Mouse (Mus musculus) small intestine, adult 2 months (tissue): ENCODE results near the gene Ppp4r1. TPM values are rescaled to one million over a fixed set of nuclear protein-coding genes. Genes with fewer than 3 reads are reported as not detected.

Experiments
- H3K27ac ChIP-seq: fragments of 200-500 bp; 2 replicates; pipeline ENCODE4 v1.5.1; 2012; ENCODE audit warnings: low read depth, low read length, control low read depth, inconsistent platforms; ENCODE audit not compliant: insufficient read depth
- H3K27me3 ChIP-seq: fragments of 200-500 bp; 2 replicates; pipeline ENCODE4 v1.6.1; 2012; ENCODE audit warnings: mild to moderate bottlenecking, moderate library complexity, low read length, inconsistent platforms; ENCODE audit not compliant: control insufficient read depth, insufficient read depth
- H3K36me3 ChIP-seq: fragments of 200-500 bp; 2 replicates; pipeline ENCODE4 v1.6.1; 2012; ENCODE audit warnings: mild to moderate bottlenecking, low read length, control low read depth, inconsistent platforms; ENCODE audit not compliant: control insufficient read depth, insufficient read depth
- H3K4me1 ChIP-seq: fragments of 200-500 bp; 2 replicates; pipeline ENCODE4 v1.6.1; 2012; ENCODE audit warnings: low read length, inconsistent platforms, mixed read lengths; ENCODE audit not compliant: control insufficient read depth, insufficient read depth, insufficient read length
- H3K4me3 ChIP-seq: fragments of 200-500 bp; 2 replicates; pipeline ENCODE4 v1.5.1; 2012; ENCODE audit warnings: low read depth, mild to moderate bottlenecking, control low read depth, inconsistent platforms, low read length, moderate library complexity
- CTCF ChIP-seq: fragments of 200-500 bp; IDR thresholded peaks from 2 replicates; pipeline ENCODE4 v1.5.1; 2012; ENCODE audit warnings: low read depth, mild to moderate bottlenecking, control low read depth, inconsistent platforms, low read length, moderate library complexity, mixed read lengths; ENCODE audit not compliant: insufficient replicate concordance, insufficient read length; ENCODE audit errors: extremely low read depth
- POLR2A ChIP-seq: fragments of 200-500 bp; IDR thresholded peaks from 2 replicates; pipeline ENCODE4 v1.6.1; 2012; ENCODE audit warnings: low read depth, mild to moderate bottlenecking, control low read depth, inconsistent platforms, low read length, moderate library complexity
- WGBS: fragments of 180-500 bp; shearing (Covaris S2); methylation state at CpG from one replicate; pipeline ENCODE4 v1.1.7; 2018; 5-methylcytosine and 5-hydroxymethylcytosine counted together
- polyA plus RNA-seq: library from polyadenylated mRNA; depleted of rRNA; stranded (reverse); fragments of >200 nt; gene quantifications from 2 replicates; pipeline ENCODE4 v1.2.3, GENCODE M21; 2012

Gene Ppp4r1
- polyA plus RNA-seq, 1 experiment, result 57.7 TPM

DNA sequence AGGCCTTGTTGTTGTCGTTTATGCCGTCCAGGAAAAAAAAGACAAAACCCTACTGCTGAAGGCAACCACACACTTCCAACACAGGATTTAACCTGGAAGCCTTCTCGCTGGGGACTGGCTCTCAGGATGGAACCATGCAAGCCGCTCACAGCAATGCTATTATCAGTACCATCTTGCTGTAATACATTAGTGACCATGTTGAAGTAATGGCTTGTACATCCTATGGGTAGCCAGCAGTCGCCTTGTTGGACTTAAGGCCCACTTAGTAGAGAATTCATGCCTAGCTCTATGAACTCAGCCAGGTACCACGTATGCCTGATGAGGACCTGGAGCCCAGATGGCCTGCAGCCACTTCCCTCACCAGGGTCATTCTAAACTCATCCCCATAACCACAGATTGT is 63.0 kb downstream of the Ppp4r1 start:
- TF ChIP-seq CTCF (no peak), POLR2A (no peak)
- 93% methylated on average over 6 of the region's 6 CpGs for WGBS
- H3K36me3 ChIP-seq, result peaks cover 50% of the 10 kb centered on the region

DNA sequence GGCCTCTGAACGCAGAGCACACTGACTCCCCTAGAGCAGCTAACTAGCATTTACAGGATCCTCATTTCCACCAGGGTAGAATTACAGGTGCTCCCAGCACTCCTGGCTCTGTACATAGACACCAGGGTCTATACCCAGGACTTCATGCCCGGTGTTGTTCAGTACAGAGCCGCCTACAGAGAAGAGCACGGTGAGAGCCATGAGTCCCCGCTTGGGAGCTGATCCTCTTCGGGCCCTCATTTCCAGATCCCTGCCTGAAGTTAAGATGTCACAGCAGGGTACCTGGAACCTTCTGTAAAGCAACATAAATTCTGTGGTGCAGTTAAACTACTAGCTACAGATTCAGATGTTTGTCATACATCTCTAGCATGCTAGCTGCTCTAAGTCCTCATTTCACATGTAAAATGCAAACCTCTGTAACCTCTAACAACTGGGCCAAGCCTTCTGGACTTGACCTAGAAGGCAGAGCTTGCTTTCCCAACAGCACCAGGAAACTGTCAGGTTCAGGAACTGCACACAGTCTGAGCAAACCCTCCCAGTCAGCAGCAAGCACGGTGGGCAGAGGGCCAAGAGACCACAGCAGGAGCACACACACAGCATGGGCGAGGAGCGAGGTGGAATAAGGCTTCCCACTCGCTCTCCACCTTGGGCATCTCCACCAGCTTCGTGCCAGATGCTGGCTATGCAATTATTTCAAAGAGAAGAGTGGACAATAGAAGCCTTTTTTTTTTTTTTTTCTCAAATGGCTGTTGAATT is 65.5 kb downstream of the Ppp4r1 start:
- H3K4me3 ChIP-seq, result no peak overlapping the region
- WGBS, result 82% methylated on average over 11 of the region's 11 CpGs

More for the DNA sequence above, 63.0 kb downstream of the Ppp4r1 start:
- Histone ChIP-seq H3K4me3 (no peak overlapping the region), H3K27ac (no peak overlapping the region), H3K27me3 (no peaks in the 10 kb centered on the region), H3K4me1 (peaks cover 8% of the 10 kb centered on the region; the same call in 1 of the 2 replicates)

DNA sequence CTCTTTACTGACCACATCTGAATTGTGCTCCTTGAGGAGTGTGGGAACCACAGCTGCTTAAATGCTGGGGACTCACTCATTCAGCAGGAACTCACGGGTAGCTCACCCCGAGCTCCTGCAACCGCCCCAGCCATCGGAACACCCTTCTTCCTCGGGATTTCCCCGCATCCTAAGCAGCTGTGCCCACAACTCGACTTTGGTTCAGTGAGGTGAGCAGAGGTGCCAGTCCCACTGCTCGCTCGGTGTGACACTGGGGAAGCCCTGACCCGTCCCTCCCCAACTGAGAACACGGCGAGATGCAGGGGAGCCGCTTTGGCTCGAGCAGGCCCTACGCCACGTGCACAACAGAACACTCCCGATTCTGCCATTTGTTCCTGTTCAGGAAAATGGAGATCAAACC is 68.1 kb downstream of the Ppp4r1 start:
- TF ChIP-seq POLR2A (no peak), CTCF (no peak)
- 91% methylated on average over 17 of the region's 17 CpGs for WGBS
- Histone ChIP-seq H3K36me3 (peaks cover 50% of the 10 kb centered on the region), H3K27me3 (no peaks in the 10 kb centered on the region), H3K4me1 (peaks cover 3% of the 10 kb centered on the region; the same call in 1 of the 2 replicates), H3K27ac (no peak overlapping the region), H3K4me3 (no peak overlapping the region)

More for the DNA sequence above, 65.5 kb downstream of the Ppp4r1 start:
- TF ChIP-seq POLR2A (no peak), CTCF (no peak)
- H3K27me3 ChIP-seq, result no peaks in the 10 kb centered on the region
- no peaks in the 10 kb centered on the region; the same call in 1 of the 2 replicates for H3K4me1 ChIP-seq
- no peak overlapping the region for H3K27ac ChIP-seq
- H3K36me3 ChIP-seq, result peaks cover 48% of the 10 kb centered on the region

- Histone ChIP-seq H3K4me3 (no peak overlapping the region), H3K27me3 (no peaks in the 10 kb centered on the region), H3K4me1 (peaks cover 5% of the 10 kb centered on the region; the same call in 1 of the 2 replicates), H3K27ac (no peak overlapping the region), H3K36me3 (peaks cover 57% of the 10 kb centered on the region)
- 88% methylated on average over 6 of the region's 6 CpGs for WGBS
- TF ChIP-seq CTCF (no peak), POLR2A (no peak)
Observed at GRCm38 (mm10) chr17:65851749-65852148, 69.4 kb downstream of the Ppp4r1 start.

DNA sequence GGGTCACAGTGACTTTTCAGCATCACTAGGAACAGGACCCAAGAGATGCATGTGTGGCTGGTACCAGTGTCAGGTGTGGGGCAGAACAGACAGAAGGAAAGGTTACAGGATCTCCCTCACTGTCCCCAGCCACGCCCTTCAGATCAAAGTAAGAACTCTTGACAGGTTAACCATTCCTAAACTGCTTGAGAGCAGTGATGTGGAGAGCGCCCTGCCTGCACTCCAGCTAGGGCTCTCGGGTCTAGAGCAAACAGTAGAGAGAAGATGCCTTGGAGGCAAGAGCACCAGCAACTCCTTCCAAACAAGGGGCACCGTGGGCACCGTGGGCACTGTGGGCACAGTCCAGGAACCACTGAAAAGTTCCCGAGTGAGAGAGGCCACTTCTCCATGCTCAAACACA is 71.0 kb downstream of the Ppp4r1 start:
- Histone ChIP-seq H3K4me3 (no peak overlapping the region), H3K36me3 (peaks cover 59% of the 10 kb centered on the region), H3K4me1 (peaks cover 5% of the 10 kb centered on the region; the same call in 1 of the 2 replicates), H3K27me3 (no peaks in the 10 kb centered on the region), H3K27ac (no peak overlapping the region)
- TF ChIP-seq POLR2A, result no peak
- TF ChIP-seq CTCF, result no peak
- 83% methylated on average over 6 of the region's 6 CpGs for WGBS

DNA sequence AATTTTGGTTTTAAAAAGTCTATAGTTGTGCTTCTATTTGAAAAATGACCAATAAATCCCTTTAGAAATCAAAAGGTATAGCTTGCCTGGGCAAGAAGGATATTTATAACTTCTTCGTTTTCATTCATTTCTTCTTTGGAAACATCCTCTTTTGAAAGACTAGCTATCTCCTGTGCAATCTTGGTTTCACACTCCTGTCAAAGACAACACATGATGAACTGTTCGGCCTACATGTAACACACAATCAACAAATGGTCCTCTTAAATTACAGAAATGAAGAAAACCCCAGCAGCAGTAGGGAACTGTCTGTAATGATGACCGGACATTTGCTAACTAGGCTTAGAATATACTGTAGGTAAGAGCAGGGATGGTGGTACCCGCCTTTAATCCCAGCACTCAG is 71.6 kb downstream of the Ppp4r1 start:
- H3K4me1 ChIP-seq, result peaks cover 5% of the 10 kb centered on the region; the same call in 1 of the 2 replicates
- WGBS, result 89% methylated on average over 4 of the region's 4 CpGs
- peaks cover 60% of the 10 kb centered on the region for H3K36me3 ChIP-seq

GRCm38 (mm10) chr17:65857617-65858016 is 75.2 kb downstream of the Ppp4r1 start:
- no peak for TF ChIP-seq CTCF
- peaks cover 44% of the 10 kb centered on the region for H3K36me3 ChIP-seq
- 47% methylated on average over 4 of the region's 4 CpGs for WGBS
- no peaks in the 10 kb centered on the region for H3K27me3 ChIP-seq
- H3K27ac ChIP-seq, result no peak overlapping the region
- no peak overlapping the region for H3K4me3 ChIP-seq
- H3K4me1 ChIP-seq, result peaks cover 5% of the 10 kb centered on the region; the same call in 1 of the 2 replicates

More for the DNA sequence above, 71.6 kb downstream of the Ppp4r1 start:
- no peak overlapping the region for H3K27ac ChIP-seq
- no peak overlapping the region for H3K4me3 ChIP-seq
- TF ChIP-seq POLR2A (no peak), CTCF (no peak)
- no peaks in the 10 kb centered on the region for H3K27me3 ChIP-seq

DNA sequence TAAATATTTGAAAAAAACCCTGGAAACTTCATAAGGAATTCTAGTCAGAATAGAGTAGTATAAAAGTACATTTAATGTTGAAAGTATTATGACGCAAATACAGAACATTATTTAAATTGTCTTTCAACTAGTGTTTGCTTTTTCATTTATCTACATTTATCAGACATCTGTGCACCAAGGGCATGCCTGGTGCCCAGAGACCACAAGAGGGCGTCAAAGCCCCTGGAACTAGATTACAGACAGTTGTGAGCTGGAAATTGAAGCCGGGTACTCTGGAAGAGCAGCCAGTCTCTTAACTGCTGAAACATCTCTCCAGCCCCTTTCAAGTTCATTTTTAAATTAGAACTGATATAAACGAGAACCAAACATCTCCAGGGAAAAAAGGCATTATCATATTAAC is 80.2 kb downstream of the Ppp4r1 start:
- Histone ChIP-seq H3K4me1 (no peaks in the 10 kb centered on the region), H3K36me3 (peaks cover 31% of the 10 kb centered on the region)

More for the DNA sequence above, 80.2 kb downstream of the Ppp4r1 start:
- H3K27ac ChIP-seq, result no peak overlapping the region
- no peak for TF ChIP-seq POLR2A
- peak; percentile 47; the same call in 1 of the 2 replicates for TF ChIP-seq CTCF
- 63% methylated on average over 4 of the region's 4 CpGs for WGBS
- H3K4me3 ChIP-seq, result no peak overlapping the region
- no peaks in the 10 kb centered on the region for H3K27me3 ChIP-seq
